Mouse (Mus musculus) gastrocnemius, postnatal 10 days (tissue): Measurements from ENCODE around the gene 1810055G02Rik. TPM values are rescaled to one million over a fixed set of nuclear protein-coding genes. Genes with fewer than 3 reads are reported as not detected.
A peak's percentile ranks its signal among the peaks of the same experiment; 100 is the strongest.

ENCODE experiments used
- DNase-seq: peaks from one replicate; pipeline ENCODE4 v3.0.0; 2021; ENCODE audit warnings: mixed read lengths
- total RNA-seq, 2 experiments: library from RNA; stranded (reverse); gene quantifications; 2 replicates each; pipeline ENCODE4 v1.2.3; 2021

The 1810055G02Rik gene
- total RNA-seq, 2 experiments from 2014 or later: 19.5 to 26.6 TPM

- DNase-seq: no peak
These were observed 13.6 kb upstream of the 1810055G02Rik start for GRCm38 (mm10) chr19:3694476-3694875.

- no peak for DNase-seq
These were observed 13.1 kb upstream of the 1810055G02Rik start for GRCm38 (mm10) chr19:3695006-3695405.

GRCm38 (mm10) chr19:3695471-3695870 lies 12.6 kb upstream of the 1810055G02Rik start:
- no peak for DNase-seq

GRCm38 (mm10) chr19:3695976-3696375 lies 12.1 kb upstream of the 1810055G02Rik start:
- no peak for DNase-seq

DNA sequence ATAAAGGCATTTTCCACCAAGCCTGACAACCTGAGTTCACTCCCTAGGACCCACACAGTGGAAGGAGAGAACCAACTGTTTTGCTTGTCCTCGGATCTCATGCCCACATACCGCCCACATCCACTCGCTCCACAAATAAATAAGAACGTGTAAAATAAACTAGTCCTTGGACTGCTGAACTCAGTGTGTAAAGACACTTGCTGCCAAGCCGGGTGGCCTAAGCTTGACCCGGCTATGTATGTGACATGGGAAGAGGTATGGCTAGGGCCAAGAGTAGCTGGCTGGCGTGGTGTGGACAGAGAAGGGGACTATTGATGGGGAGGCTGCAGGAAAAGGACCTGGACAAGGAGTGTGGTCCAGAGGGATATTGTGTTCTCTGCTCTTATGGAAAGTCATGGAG lies 10.1 kb upstream of the 1810055G02Rik start:
- no peak for DNase-seq

DNA sequence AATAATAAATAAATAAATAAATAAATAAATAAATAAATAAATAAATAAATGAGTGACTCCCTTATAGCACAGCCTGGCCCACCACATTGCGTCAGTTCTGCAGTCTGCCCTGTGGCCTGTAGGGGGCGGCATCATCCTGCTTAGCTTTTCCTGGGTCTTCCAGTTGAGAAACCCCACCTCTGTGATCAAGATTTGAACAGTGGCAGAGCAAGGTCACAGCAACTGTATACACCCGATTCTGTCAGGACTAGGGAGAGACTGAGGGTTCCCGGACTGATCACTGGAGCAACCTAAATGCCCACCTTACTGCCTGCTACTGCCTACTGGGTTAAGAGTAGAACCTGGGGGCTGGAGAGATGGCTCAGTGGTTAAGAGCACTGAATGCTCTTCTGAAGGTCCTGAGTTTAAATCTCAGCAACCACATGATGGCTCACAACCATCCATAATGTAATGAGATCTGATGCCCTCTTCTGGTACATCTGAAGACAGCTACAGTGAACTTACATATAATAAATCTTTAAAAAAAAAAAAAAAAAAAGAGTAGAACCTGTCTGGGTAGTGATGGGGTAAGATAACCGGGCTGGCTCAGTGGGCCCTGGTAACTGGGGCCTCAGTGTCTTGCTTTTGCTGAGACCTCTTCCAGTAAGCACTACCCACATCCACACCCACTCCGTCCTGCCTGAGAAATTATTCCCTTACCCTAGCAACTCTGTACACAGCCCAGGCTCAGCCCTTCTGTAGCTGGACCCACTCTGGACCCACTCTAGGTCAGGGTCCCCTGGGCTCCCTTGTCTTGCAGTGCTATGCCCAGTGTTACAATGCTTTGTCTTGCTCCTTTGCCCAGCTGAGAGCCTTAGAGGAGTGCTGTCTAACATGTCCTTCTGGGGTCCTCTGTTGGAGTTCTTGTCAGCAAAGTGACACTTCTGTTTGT lies 8.3 kb upstream of the 1810055G02Rik start:
- DNase-seq: peak; percentile 83

GRCm38 (mm10) chr19:3702460-3702859 lies 5.6 kb upstream of the 1810055G02Rik start:
- DNase-seq: no peak

GRCm38 (mm10) chr19:3706258-3706657 lies 1.8 kb upstream of the 1810055G02Rik start:
- no peak for DNase-seq

DNA sequence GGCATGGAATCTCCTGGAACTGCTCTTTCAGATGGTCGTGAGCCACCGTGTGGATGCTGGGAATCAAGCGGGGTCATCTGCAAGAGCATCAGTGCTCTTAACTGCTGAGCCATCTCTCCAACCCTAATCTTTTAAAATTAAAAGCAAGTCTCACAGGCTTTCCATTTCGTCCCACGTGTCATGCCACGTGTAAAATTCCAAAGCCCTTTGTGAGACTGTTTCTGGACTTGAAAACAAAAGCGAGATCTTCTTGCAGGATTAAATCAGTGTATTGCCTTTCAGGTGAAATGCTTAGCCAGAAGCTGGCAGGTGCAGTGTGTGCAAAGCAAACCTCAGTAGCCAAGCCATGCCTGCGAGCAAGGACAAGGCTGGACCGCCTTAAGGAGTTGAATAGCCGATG lies 540 bp upstream of the 1810055G02Rik start:
- DNase-seq: no peak

DNA sequence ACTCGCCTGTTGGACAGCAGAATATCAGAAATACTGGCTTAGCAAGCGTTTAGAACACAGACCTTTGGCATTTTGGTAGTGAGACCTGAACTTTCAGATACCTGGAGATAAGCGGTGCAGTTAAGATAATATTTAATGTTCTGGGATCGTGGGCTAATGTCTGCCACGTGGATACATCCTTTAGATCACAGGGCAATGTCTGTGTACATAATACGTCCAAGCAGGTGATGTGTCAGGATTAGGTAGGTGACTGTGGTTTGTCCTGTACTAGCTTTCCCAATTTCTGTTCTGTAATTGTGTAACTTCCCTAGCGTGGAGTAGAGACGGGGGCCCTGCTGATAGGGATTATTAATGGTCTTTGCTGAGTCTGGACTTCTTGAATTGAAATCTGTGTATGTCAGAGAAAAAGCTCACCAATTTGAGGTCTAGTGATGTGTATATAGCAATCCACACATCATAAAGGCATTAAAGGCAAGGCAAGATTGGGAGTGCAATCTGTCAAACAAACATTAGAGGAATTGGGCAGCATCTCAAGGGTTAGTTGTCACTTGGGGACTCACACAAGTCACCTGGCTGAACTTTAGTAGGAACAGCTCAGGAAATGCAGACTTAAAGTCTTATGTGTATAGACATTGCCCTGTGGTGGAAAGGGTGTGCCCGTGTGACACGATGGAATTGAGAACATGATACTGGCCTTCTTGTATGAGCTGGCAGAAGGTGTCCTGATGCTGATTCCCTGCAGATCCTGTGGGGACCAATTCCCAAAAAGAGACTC lies 1.1 kb downstream of the 1810055G02Rik start:
- no peak for DNase-seq

GRCm38 (mm10) chr19:3710436-3710835 lies 2.3 kb downstream of the 1810055G02Rik start:
- no peak for DNase-seq

- peak; percentile 48 for DNase-seq
These were observed 6.3 kb downstream of the 1810055G02Rik start for GRCm38 (mm10) chr19:3714381-3714780.

DNA sequence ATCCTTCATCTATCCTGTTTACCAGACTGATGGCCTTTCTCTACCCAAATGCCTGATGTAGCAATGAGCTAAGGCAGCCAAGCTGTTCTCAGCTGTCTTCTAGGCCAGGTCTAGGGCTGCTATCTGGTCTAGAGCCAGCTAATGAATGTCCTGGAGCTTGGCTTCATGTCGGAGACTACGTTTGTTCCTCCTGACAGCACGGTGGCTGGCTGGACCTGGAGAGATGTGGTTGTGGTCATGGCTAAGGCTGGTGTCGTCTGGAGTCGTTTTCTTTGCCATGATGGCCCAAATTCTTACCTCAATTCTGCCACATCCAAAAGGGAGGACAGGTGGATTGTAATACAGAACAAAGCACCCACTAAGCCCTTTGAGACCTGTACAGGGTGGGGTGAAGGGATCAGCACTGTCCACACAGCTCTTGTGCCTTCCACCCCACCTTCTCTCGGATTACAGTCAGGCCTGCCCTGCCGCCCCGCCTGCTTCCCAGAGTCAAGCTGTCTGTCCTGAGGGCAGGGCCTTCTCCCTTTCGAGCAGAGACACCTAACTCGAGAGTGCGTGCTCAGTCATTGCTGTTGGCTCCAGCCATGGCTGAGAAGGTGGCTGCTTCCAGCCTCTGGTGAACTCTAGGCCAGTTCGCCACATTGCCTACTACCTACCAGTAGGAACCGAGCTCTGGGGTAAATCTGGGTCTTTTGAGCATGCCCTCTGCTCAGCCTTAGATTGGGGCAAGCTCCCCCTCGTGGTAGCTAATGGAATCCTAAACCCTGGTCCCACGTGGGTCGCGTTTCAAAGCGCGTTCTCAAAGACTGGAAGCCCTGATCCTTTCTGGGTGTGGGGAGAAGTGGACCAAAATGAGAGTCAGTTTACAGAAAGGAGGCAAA lies 10.6 kb downstream of the 1810055G02Rik start:
- peak; percentile 70 for DNase-seq

DNA sequence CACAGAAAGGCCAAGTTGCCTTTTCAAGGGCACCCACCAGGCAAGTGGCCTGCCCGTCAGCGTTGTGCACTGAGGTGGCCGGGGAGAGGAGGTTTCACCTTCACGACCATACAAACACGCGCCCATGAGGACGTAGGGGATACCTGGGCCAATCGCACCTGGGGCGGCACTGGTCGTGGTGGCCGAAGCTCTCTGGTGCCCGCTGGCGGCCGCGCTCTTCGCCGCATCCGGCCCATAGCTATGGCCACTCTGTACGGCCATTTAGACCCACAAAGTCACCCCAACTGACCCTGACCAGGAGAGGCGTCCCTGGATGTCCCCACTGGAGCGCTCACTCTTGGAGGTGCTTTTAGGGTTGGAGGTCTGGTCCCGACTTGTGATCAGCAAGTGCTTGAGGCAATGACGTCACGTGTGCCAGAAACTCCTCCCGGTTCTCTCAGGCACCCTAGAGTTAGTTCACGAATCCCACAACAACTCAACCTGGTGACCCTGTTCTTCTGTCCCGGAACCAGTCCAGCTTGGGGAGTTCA lies 11.3 kb downstream of the 1810055G02Rik start:
- DNase-seq: peak; percentile 67

- no peak for DNase-seq
These were observed 15.1 kb downstream of the 1810055G02Rik start for GRCm38 (mm10) chr19:3723170-3723569.

DNA sequence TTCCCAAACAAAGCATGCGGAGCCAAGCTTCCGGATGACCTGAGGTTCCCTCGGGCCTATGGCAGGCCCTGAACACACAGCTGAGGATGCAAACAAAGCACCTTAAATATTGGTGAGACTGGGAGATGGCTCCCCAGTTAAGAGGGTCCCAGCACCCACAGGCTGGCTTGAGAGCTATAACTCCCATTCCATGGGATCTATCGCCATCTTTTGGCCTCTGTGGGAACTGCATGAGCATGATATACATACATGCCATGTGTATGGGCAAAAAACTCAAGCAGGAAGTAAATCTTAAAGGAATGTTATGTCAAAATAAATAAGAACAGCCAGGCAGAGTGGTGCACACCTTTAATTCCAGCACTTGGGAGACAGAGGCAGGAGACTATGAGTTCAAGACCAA lies 15.8 kb downstream of the 1810055G02Rik start:
- DNase-seq: peak; percentile 28

GRCm38 (mm10) chr19:3724779-3725178 lies 16.7 kb downstream of the 1810055G02Rik start:
- DNase-seq: peak; percentile 72

DNA sequence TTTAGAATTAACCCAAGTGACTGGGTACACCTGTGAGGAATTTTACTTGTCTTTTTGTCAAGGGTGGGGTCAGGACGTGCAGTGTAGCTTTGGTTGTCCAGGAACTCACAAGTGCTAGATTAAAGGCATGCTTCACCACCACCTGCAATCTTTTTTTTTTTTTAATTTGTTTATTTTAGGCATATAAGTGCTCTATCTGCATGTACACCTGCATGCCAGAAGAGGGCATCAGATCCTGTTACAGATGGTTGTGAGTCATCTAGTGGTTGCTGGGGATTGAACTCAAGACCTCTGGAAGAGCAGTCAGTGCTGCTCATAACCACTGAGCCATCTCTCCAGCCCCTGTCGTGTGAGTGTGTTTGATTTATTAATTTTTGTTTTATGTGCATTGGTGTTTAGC lies 20.8 kb downstream of the 1810055G02Rik start:
- DNase-seq: no peak

- DNase-seq: no peak
These were observed 22.9 kb downstream of the 1810055G02Rik start for GRCm38 (mm10) chr19:3730781-3731646.

DNA sequence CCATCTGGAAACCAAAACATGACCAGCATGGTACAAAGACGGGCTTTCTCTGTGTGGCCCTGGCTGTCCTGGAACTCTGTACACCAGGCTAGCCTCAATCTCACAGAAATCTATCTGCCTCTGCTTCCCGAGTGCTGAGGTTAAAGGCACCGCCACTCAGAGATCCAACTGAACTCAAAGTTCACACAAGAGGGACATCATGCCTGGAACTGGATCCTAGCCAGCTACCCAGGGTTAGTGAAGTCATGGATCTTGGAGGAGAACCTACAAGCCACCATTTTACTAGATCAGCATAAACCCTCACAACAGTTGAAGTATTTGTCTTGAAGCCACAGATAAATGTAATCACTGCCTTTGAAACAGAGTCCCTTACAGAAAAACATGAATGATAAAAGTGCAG lies 27.9 kb downstream of the 1810055G02Rik start:
- no peak for DNase-seq

GRCm38 (mm10) chr19:3739650-3740049 lies 31.6 kb downstream of the 1810055G02Rik start:
- DNase-seq: no peak
